Mouse (Mus musculus) G1E (cell line): Measurements from ENCODE around the gene Pcx. TPM values are rescaled to one million over a fixed set of nuclear protein-coding genes. Genes with fewer than 3 reads are reported as not detected.

Experiments used
- ATAC-seq: 2 replicates; pipeline ENCODE4 v1.8.0; 2016; ENCODE audit warnings: mild to moderate bottlenecking; ENCODE audit not compliant: insufficient number of reproducible peaks, poor library complexity, low FRiP score, severe bottlenecking; ENCODE audit errors: extremely low read depth
- DNase-seq: peaks from one replicate; pipeline ENCODE4 v3.0.0; 2012; ENCODE audit warnings: low spot score
- H3K27me3 ChIP-seq: 2 replicates; pipeline ENCODE4 v1.6.1; 2012; ENCODE audit warnings: mild to moderate bottlenecking, low read length, inconsistent platforms; ENCODE audit not compliant: insufficient read depth
- H3K36me3 ChIP-seq: replicated peaks from 2 replicates; pipeline ENCODE3; 2012; ENCODE audit warnings: mild to moderate bottlenecking, inconsistent platforms
- H3K4me1 ChIP-seq: 2 replicates; pipeline ENCODE4 v1.6.1; 2012; ENCODE audit warnings: low read depth, low read length, inconsistent platforms, mixed read lengths; ENCODE audit not compliant: insufficient read depth
- H3K4me3 ChIP-seq: 2 replicates; pipeline ENCODE4 v1.5.1; 2012; ENCODE audit warnings: low read depth, mild to moderate bottlenecking, inconsistent platforms, low read length, moderate library complexity, mixed read lengths
- H3K9me3 ChIP-seq: replicated peaks from 2 replicates; pipeline ENCODE4 v1.6.1; 2012; ENCODE audit warnings: inconsistent platforms
- CTCF ChIP-seq: IDR thresholded peaks from 2 replicates; pipeline ENCODE4 v1.5.1; 2012; ENCODE audit warnings: low read depth, low read length, inconsistent platforms, mixed read lengths
- GATA1 ChIP-seq: IDR thresholded peaks from 2 replicates; pipeline ENCODE4 v1.6.1; 2012; ENCODE audit warnings: borderline replicate concordance, low read length, inconsistent platforms, mixed read lengths
- GATA2 ChIP-seq: IDR thresholded peaks from 2 replicates; pipeline ENCODE4 v1.6.1; 2012; ENCODE audit warnings: low read depth, low read length, inconsistent platforms, borderline replicate concordance
- POLR2AphosphoS5 ChIP-seq: IDR thresholded peaks from 2 replicates; pipeline ENCODE4 v1.6.1; 2012; ENCODE audit warnings: low read depth, low read length, inconsistent platforms; ENCODE audit not compliant: insufficient replicate concordance
- TAL1 ChIP-seq: conservative IDR thresholded peaks from 2 replicates; pipeline ENCODE4 v1.6.1; 2012; ENCODE audit warnings: low read depth, low read length, inconsistent platforms, mixed read lengths
- polyA plus RNA-seq: library from polyadenylated mRNA; stranded (reverse); fragments of >175 nt; gene quantifications from 2 replicates; pipeline ENCODE4 v1.2.3, GENCODE M21; 2012
- total RNA-seq, 2 experiments: library from RNA; stranded (forward) in 1 of 2; stranded (reverse) in 1 of 2; fragments of 200-1000 nt in 1 of 2; fragments of >200 nt in 1 of 2; fragmentation: Nextera tagmentation in 1 of 2; gene quantifications; 2 replicates each; pipeline ENCODE4 v1.2.3; 2014 to 2017

Pcx gene
- total and polyA plus RNA-seq, 3 experiments: 2.2 to 26.3 (median 12.9) TPM

- H3K9me3 ChIP-seq: no peaks in the 10 kb centered on the region
- no peak overlapping the region for H3K4me3 ChIP-seq
- peaks cover 6% of the 10 kb centered on the region; the same call in 1 of the 2 replicates for H3K4me1 ChIP-seq
- peaks cover 30% of the 10 kb centered on the region for H3K27me3 ChIP-seq
- TF ChIP-seq POLR2AphosphoS5 (no peak), CTCF (no peak), TAL1 (no peak), GATA2 (no peak)
- DNase-seq: no peak
- no peak for ATAC-seq
- H3K36me3 ChIP-seq: no peaks in the 10 kb centered on the region
These were observed 15.6 kb upstream of the Pcx start for GRCm38 (mm10) chr19:4494707-4495106.

GRCm38 (mm10) chr19:4495814-4496213 lies 14.5 kb upstream of the Pcx start:
- no peaks in the 10 kb centered on the region for H3K36me3 ChIP-seq
- no peak for DNase-seq
- TF ChIP-seq GATA1 (no peak), CTCF (no peak), GATA2 (no peak), TAL1 (no peak), POLR2AphosphoS5 (no peak)
- no peak for ATAC-seq
- no peaks in the 10 kb centered on the region for H3K9me3 ChIP-seq
- peaks cover 28% of the 10 kb centered on the region for H3K27me3 ChIP-seq
- peaks cover 6% of the 10 kb centered on the region; the same call in 1 of the 2 replicates for H3K4me1 ChIP-seq
- no peak overlapping the region for H3K4me3 ChIP-seq

DNA sequence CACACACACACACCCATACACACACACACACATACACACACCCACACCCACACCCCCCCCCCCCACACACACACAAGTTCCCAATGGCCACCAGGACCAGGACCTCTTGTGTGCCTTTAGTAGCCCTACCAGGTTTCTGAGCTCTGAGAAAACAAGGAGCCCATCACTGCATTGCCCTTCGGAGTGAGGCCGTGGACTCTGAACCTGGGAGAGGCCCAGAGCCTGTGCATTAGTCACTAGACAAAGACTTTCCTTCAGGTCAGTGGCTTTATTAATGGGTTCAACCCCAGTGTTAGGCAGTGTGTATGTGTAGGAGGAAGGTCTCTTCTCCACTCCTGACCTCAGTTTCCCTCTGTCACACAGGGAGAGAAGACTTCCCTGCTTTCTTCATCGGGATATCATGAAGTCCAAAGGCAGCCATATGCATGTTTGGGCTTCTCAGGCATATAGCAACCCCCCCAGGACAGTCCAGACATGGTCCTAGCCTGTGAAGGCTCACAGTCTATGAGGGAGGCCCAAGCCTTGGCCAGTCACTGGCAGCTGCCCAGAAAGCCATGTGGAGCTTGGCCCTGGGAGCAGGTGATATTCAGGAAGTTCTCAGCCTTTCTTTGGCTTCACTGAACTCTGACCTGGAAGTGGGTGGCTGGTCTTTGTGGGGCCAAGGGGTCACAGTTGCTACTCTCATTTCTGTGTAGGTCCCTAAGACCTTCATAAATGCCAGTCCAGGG lies 13.6 kb upstream of the Pcx start:
- TF ChIP-seq POLR2AphosphoS5 (no peak), GATA2 (no peak), CTCF (no peak), TAL1 (no peak), GATA1 (no peak)
- ATAC-seq (no peak), DNase-seq (no peak)
- Histone ChIP-seq H3K9me3 (no peaks in the 10 kb centered on the region), H3K4me1 (peaks cover 6% of the 10 kb centered on the region; the same call in 1 of the 2 replicates), H3K27me3 (peaks cover 22% of the 10 kb centered on the region; the same call in 1 of the 2 replicates), H3K4me3 (no peak overlapping the region), H3K36me3 (no peaks in the 10 kb centered on the region)

DNA sequence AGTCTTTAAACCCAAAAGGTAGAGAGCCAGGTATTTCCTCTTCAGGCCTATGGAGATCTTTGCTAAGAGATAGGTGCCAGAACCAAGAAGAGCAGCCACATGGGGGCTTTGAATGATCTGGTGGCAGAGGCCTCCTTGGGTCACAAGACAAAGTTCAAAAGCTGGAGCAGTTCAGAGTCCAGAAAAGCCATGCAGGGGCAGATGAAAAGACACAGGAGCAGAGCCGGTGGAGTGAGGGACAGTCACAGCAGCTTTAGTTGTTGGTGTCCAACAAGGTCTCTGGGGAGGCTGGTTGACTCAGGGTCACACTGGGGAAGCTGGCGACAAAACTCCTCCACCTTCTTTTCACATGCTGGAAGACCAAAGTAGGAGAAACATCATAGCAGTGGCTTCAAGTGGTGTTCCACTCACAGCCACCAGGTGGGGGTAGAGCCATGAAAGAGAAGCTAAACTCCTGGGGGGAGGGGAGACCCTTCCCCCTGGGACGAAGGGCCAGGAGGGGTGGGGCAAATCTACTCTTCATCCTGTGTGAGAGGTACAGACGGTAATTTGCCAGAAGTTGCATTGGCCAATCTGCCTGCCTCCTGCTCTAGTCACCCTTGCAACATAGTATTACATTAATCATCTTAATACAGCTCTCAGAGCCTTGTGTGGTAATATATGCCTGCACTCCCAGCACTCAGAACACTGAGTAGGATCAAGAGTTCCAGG lies 12.9 kb upstream of the Pcx start:
- H3K36me3 ChIP-seq: no peaks in the 10 kb centered on the region
- ATAC-seq (no peak), DNase-seq (peak; percentile 57)
- H3K4me3 ChIP-seq: no peak overlapping the region
- peaks cover 22% of the 10 kb centered on the region; the same call in 1 of the 2 replicates for H3K27me3 ChIP-seq
- H3K4me1 ChIP-seq: peaks cover 6% of the 10 kb centered on the region; the same call in 1 of the 2 replicates
- H3K9me3 ChIP-seq: no peaks in the 10 kb centered on the region
- TF ChIP-seq CTCF: peak; percentile 79
- TF ChIP-seq TAL1: no peak

DNA sequence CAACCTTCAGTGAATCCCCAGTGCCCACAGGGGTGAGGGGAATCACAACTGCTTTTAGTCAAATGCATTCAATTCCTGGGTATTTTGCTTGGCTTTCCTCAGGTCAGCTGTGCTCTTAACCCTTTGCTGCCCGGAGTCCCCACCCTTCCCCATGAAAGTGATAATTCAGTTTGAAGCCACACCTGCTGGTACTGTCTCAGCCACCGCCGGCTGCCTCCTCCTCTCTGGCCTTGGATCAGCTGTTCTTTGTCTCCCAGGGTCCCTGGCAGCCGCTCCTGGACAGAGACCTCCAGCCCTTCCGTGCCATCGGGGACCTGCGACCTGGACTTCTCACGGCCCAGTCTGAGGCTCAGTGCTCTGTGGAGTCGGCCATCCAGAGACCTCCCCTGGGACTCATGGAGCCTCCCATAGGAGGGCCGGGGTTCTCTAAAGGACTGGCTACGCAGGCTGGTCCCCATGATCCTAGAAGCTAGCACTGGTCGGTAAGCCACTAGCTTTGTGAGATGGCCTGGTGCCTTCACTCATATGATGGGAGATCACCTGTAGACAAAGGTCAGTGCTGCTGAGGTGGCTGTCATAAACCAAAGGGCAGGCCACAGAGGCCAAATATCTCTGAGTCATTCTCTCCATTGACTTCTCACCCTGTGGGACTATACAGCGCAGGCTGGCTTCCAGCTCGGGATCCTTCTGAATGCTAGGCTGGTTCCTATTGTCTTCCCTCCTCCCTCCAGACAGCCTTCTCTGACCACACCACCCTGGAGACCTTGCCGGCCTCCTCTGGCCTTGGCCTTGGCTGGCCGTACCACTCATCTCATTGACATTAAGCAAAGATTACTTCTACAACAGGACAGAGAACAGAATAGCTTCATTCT lies 12.0 kb upstream of the Pcx start, which contains the start of gene 2010003K11Rik:
TSS of gene 2010003K11Rik (minus strand) at position 522 of the 872 bp plus-strand sequence.
- H3K27me3 ChIP-seq: peaks cover 17% of the 10 kb centered on the region
- DNase-seq: no peak
- no peaks in the 10 kb centered on the region for H3K9me3 ChIP-seq
- peaks cover 7% of the 10 kb centered on the region for H3K4me1 ChIP-seq
- TF ChIP-seq TAL1: no peak
- TF ChIP-seq POLR2AphosphoS5: no peak
- TF ChIP-seq GATA2: no peak
- no peak for TF ChIP-seq CTCF
- TF ChIP-seq GATA1: no peak
- no peak for ATAC-seq
- no peak within 1 kb of the TSS for H3K4me3 ChIP-seq
- H3K36me3 ChIP-seq: no peaks in the 10 kb centered on the region

- Histone ChIP-seq H3K36me3 (no peaks in the 10 kb centered on the region), H3K9me3 (no peaks in the 10 kb centered on the region), H3K4me3 (no peak overlapping the region), H3K4me1 (peaks cover 37% of the 10 kb centered on the region), H3K27me3 (peaks cover 15% of the 10 kb centered on the region; the same call in 1 of the 2 replicates)
- DNase-seq (no peak), ATAC-seq (no peak)
- TF ChIP-seq POLR2AphosphoS5: no peak
- no peak for TF ChIP-seq GATA2
- no peak for TF ChIP-seq TAL1
- TF ChIP-seq CTCF: no peak
- no peak for TF ChIP-seq GATA1
These were observed 7.6 kb upstream of the Pcx start for GRCm38 (mm10) chr19:4502701-4503100.
